Mouse (Mus musculus): ENCODE measurements around the gene P4htm.
"Not testable (repeated sequence)": the region's sequence is repeated elsewhere in the genome, so short reads cannot be mapped to it uniquely, and the experiment has no call there.

The P4htm gene

DNA sequence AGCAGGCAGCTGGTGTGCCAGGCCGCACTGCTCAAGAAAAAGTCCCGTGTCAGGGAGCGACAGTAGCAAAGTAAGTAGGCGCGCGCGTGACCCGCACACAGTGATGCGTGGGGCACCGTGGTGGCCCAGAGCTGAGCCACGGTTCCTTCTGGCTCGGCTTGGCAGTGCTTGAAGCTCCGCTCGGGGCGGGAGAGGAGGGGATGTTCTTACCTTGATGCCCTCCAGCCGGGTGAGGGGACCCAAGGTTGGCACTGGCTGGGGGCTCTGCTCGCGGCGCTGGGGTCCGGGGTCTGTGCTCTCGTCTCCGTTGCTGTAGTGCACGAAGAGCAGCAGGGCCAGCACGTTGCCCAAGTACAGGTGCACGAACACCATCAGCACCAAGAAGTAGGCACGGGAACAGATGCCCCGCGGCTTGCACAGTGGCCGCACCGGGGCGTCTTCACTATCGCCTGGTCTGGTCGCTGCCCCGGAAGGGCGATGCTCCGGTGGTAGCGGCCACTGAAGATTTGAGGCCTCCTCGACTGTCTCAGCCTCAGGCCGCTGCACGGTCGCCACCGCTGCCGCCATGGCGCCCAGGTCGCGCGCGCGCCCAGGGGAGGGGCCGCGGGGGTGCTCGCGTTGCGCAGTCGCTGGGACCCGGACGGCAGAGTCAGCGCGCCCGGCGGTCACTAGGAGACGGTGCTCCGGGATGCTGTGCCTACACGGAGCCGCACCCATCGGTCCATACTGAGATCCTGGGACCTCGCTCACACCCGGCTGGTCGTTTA, at the start of gene P4htm:
P4htm (minus strand) TSS at position 670 of the 767 bp plus-strand sequence.
- no peak for DNase-seq (ENCODE audit: extremely low read depth, insufficient read length, low spot score)

DNA sequence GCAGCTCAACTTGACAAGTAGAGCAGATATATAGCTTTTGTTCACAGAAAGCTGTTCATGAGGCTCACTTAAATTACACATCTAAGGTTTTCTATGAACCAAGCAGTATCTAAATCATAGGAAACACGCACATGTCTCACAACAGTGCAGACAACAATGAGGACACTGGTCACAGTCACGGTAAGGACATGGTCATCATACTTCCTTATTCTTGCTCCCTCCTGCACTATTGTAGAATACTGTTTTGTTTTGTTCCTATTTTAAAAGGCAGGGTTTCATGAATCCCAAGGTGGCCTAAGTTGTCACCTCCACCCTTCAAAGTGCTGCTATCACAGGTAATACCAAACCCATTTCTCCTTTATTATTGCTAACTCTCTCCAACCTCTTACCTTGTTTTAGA, 42.4 kb upstream of the P4htm start:
- DNase-seq (ENCODE audit: extremely low read depth, insufficient read length, low spot score), result no peak

GRCm38 (mm10) chr9:108635415-108635814, 37.9 kb upstream of the P4htm start:
- no peak for DNase-seq (ENCODE audit: extremely low read depth, insufficient read length, low spot score)

DNA sequence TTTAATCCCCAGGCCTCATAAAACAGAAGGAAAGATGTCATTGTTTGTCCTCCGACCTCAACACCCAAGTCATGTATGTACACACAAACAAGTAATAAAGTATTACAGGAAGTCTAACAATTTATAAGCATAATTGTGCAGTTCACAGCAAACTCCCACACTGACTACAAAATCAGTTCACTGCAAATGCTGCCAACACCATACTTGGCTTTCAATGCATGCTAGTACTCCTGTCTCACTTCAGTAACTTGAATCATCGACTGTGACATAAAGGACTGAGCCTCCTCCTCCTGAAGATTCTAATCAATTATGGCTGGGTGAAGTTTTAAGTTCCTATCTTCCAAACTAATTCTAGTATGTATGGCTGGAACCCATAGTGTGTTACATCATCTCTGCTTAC, 36.4 kb upstream of the P4htm start:
- DNase-seq (ENCODE audit: extremely low read depth, insufficient read length, low spot score), result no peak

DNA sequence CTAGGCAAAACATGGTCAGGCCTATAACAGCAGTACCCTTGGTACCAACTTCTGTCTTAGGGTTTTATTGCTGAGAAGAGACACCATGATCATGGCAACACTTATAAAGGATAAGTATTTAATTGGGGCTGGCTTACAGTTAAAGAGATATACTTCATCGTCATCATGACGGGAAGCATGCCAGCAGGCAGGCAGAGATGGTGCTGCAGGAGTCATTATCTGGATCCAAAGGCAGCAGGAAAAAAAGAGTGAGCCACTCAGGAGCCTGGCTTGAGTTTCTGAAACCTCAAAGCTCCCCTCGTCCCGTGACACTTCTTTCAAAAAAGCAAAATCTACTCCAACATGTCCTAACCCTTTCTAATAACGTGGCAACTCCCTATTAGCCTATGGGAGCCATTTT, 34.9 kb upstream of the P4htm start:
- no peak for DNase-seq (ENCODE audit: extremely low read depth, insufficient read length, low spot score)

DNA sequence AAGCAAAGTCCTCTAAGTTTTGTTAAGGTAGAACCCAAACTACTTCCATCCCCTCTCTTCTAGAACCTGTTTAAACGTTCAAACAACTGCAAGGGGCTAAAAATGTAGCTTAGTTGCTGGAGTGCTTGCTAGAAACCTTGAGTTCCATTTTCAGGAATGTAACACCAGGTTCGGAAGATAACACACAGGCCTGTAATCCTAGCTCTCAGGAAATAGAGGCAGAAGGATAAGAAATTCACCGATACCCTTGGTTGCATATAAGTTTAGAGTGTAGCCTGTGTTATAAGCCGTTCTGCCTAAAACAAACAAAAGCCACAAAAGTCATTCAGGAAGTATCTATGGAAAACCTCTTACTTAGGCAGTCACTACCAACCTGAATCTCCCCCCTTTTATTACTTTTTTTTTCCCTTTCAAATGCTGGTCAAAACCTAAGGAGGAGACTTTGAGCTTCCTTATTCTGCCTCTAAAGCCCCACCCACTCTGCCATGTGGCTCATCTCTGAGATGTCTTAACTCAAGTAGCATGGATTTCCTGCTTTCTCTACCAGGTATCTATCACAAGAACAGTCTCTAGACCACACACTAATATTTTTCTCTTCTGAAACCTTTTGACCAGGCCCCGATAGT, 34.3 kb upstream of the P4htm start:
- DNase-seq (ENCODE audit: extremely low read depth, insufficient read length, low spot score), result no peak

DNA sequence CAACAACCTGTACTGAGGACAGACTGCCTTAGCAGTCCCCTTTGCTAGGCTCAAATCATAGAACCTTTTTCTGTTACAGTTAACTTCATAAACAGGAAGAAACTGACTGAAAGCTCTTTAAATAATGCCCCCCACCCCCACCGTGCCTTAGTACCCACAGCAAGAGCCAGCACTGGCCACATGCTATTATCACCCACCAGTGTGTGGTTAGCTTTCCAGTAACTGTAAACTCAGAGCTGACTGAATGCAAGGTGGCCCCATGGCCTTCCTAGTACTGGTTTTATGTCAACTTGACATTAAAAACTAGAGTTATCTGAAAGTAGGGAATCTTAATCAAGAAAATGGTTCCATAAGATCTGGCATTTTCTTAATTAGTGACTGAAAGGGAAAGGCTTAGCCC, 33.2 kb upstream of the P4htm start:
- DNase-seq (ENCODE audit: extremely low read depth, insufficient read length, low spot score), result no peak

DNA sequence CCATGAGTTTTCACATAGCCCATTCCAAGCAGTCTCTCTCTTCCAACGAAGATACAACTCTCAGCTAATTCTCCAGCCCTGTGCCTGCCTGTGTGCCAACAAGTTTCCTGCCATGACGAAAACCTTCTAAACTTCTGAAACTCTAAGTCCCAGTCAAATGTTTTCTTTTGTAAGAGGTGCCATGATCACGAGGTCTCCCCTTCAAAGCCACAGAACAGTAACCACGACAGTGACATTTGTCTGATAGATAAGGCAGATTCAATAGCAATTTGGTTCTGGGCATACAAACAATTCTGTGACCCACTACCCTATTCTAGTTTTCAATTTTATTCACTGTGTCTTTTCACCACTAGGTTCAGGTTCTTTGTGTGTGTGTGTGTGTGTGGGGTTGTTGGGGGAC, 30.7 kb upstream of the P4htm start:
- no peak for DNase-seq (ENCODE audit: extremely low read depth, insufficient read length, low spot score)

GRCm38 (mm10) chr9:108626498-108626897, 29.0 kb upstream of the P4htm start:
- DNase-seq (ENCODE audit: extremely low read depth, insufficient read length, low spot score), result no peak

DNA sequence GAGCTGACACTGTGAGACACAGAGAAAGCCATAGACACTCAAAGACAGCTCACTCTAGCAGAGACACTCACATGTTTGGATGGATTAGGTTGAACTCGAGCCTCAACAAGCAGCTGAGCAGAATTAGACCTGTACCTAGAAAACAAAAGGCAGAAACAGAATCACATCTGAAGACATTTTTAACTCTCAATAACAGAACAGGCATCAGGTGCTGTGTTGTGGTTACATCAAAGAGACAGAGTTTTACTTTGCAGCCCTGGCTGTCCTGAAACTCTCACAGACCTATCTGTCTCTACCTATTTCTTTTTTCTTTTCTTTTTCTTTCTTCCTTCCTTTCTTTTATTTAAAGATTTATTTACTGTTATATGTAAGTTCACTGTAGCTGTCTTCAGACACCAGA, 19.8 kb upstream of the P4htm start:
- no peak for DNase-seq (ENCODE audit: extremely low read depth, insufficient read length, low spot score)

DNA sequence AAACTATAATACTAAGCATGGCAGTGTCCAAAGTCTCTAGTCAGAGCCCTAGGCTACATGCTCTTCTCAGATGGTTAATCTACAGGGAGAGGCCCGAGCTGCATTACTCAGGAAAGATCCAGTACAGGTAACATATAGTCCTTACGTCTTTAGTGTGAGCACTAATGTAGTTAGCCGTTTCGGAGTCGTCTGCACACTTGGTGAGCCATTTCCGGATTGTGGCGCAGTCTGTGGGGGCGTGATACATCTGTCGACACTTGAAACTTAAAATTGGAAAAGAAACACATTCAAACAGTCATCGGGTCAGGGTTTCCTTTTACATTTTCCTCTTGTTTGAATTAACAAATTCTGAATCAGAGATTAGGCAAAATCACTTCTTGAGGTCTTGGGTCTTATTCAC, 14.0 kb upstream of the P4htm start:
- no peak for DNase-seq (ENCODE audit: extremely low read depth, insufficient read length, low spot score)

- no peak for DNase-seq (ENCODE audit: extremely low read depth, insufficient read length, low spot score)
These were observed 11.4 kb upstream of the P4htm start for GRCm38 (mm10) chr9:108608889-108609288.

DNA sequence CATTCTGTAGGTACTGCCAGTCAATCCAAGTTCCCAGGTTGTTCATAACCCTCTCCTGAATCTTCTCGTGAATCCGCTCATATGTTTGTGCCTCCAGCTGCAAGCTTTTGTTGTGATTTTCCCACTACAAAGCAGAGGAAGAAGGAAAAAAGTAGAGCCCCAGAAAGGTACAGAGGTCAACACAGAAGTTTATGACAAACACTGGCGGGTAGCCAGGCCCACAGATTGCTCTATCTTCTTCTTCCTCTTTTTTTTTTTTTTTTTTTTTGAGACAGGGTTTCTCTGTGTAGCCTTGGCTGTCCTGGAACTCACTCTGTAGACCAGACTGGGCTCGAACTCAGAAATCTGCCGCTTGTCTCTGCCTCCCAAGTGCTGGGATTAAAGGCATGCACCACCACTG, 10.5 kb upstream of the P4htm start:
- not testable (repeated sequence) for DNase-seq (ENCODE audit: extremely low read depth, insufficient read length, low spot score)

GRCm38 (mm10) chr9:108601986-108602385, 4.5 kb upstream of the P4htm start:
- DNase-seq (ENCODE audit: extremely low read depth, insufficient read length, low spot score), result no peak

GRCm38 (mm10) chr9:108600011-108600410, 2.5 kb upstream of the P4htm start:
- DNase-seq (ENCODE audit: extremely low read depth, insufficient read length, low spot score), result no peak

GRCm38 (mm10) chr9:108599021-108599566, 1.6 kb upstream of the P4htm start:
- no peak for DNase-seq (ENCODE audit: extremely low read depth, insufficient read length, low spot score)

GRCm38 (mm10) chr9:108594354-108594753, 3.1 kb downstream of the P4htm start:
- DNase-seq (ENCODE audit: extremely low read depth, insufficient read length, low spot score), result no peak

DNA sequence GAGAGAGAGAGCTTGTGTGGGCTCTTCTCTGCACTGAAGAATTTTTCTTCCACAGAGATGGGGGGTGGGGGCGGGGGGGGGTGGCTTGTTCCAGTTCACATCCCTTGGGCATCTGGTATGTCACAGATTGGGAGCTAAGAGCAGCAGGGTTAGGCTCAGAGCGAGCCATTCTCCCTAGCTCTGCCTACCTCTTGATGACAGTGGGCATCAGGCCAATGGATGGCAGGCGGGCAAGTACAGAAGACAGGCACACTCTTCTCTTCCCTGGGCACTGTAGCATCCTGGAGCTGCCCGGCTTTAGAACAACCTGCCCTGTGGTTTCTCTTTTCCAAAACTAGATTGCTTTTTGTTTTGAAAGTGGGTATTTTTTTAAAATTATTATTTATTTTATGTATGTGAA, 6.0 kb downstream of the P4htm start:
- DNase-seq (ENCODE audit: extremely low read depth, insufficient read length, low spot score), result no peak

GRCm38 (mm10) chr9:108589229-108589628, 8.2 kb downstream of the P4htm start:
- no peak for DNase-seq (ENCODE audit: extremely low read depth, insufficient read length, low spot score)

DNA sequence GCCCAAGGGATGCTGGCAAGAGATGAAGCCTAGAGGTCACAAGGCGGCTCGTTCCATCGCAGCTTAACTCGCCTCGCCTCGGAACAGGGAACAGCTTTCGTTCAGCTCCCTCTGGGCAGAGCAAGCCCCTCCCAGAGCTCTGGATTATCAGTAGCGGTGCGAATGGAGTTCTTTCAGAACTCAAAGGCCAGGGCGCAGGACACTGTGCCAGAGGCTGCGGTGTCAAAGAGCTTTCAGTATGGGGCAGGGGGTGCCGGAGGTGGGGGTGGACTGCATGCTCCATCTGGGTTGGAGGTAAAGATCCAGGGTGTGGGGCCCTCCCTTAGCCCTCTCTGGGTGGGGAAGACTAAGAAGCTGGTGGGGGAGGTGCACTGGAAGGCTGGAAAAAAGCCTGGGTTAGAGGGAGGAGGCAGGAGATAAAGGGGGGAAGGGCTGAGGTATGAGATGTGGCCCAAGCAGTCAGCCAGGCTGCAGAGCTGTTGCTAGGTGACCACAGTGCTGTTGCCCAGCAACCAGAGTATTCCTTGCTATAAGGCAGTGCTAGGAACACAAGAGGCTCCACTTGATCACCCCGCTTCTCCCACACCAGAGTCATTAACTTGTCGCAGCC, 9.8 kb downstream of the P4htm start:
- no peak for DNase-seq (ENCODE audit: extremely low read depth, insufficient read length, low spot score)

- DNase-seq (ENCODE audit: extremely low read depth, insufficient read length, low spot score), result no peak
These were observed 18.1 kb downstream of the P4htm start for GRCm38 (mm10) chr9:108579344-108579690.
